Mouse (Mus musculus): ENCODE results near the gene Ctsa.
"Not testable (repeated sequence)": the region's sequence is repeated elsewhere in the genome, so short reads cannot be mapped to it uniquely, and the experiment has no call there.

Gene Ctsa

GRCm38 (mm10) chr2:164877376-164878215 is 44.9 kb downstream of the Ctsa start:
- DNase-seq (ENCODE audit: low spot score in 2 of 2) = not testable (repeated sequence)

DNA sequence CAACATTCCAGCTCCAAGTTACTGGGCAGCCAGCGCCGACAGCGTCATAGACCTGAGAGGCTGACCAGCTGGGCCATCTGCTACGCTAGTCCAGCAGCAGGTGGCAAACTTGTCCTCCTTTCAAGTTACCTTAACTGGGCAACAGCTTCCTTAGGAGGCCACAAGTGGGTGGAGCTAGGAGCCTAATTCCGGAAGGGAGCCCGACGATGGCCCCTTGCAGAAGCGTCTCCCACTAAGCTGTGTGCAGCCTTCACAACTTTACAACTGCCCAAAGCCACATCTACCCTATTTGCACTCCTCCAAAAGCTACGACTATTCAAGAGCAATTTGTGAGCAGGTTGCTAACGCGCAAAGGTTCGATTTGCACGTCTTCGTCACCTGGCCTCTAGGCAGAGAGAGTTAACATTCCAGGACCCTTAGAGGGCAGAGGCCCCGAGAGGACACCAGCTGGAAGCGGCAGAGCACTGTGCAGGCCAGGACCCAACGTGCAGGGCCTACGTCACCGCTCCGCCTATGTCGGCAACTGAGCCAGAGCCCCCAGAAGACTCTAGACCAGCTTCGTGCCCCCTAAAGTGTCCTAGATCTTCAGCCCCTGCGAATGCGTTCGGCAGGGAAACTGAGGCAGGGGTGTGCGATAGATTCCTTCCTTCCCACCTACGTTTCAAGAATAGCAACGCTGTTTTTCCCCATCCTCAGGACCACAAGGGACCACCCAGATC is 46.0 kb downstream of the Ctsa start:
- peak; percentile 69 to 70 for DNase-seq (ENCODE audit: low spot score in 2 of 2)

DNA sequence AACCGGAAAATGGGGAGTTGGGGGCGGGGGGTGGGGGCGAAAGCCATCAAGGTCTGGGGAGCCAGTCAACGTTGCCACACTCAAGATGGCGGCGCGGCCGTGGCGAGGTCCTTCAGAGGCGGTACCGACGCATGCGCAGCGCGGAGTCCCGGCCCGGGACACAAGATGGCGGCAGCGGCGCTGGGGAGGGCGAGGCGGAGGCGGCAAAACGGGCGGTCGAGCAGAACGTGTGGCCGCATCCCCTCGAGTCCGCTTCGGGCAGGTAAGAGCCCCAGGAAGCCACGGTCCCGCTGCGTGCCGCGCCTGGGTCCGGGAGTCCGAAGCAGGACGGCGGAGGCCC is 46.5 kb downstream of the Ctsa start, which contains the start of gene Pcif1:
Pcif1 (plus strand) TSS at position 77 of the 340 bp plus-strand sequence.
- peak; percentile 91 to 92 for DNase-seq (ENCODE audit: low spot score in 2 of 2)

DNA sequence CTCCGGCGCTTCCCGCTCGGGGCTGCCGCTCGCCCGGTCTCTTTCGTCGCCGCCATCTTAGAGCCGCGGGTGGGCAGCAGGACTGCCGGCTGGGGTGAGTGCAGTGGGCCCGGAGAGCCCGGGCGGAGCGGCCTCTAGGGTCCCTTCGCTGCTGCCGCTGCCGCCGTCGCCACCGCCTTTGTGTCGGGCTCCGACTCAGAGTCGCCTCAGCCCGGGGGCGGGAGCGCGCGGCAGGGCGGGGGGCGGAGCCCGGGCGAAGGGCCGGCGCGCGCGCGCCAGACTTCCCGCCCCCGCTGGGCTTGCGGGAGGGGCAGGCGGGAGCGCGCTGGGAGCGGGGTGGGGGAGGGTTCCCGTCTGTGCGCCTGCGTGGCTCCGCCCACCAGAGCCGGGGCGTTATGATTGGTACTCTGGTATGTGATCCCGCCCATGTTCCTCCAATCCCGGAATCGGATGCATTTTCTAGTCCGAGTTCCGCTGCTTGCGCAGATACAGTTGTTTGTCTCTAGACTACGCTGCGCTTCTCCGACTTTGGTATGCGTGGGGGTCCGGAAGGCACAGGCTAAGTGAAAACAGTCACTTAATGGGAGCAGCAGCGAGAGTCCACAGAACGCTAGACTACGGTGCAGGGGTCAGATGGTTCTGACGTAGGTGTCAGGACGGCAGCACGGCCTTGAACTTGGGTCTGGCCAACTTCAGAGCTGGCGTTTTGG is 47.0 kb downstream of the Ctsa start:
- peak; percentile 95 to 96 for DNase-seq (ENCODE audit: low spot score in 2 of 2)

- DNase-seq (ENCODE audit: low spot score in 2 of 2) = no peak
These were observed 49.9 kb downstream of the Ctsa start for GRCm38 (mm10) chr2:164882619-164883018.

- peak in 1 of 2 experiments; percentile 54 for DNase-seq (ENCODE audit: low spot score in 2 of 2)
These were observed 53.1 kb downstream of the Ctsa start for GRCm38 (mm10) chr2:164885788-164886187.

DNA sequence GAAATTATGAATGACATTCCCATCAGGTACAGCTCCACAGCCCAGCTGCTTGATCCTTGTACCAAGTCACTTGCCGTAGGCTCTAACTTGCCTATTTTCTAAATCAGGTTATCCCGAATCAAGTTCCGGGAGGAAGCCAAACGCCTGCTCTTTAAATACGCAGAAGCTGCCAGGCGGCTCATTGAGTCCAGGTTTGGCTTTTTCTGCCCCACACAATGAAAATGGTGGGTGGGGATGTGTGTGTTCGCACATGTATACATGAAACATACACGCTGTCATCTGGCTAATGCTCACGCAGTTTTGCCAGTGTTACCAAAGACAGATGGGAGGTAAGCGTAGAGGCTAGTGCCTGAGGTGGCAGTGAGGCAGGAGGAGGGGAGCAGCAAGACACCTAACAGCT is 53.9 kb downstream of the Ctsa start:
- DNase-seq (ENCODE audit: low spot score in 2 of 2) = no peak

GRCm38 (mm10) chr2:164888996-164889395 is 56.3 kb downstream of the Ctsa start:
- DNase-seq (ENCODE audit: low spot score in 2 of 2) = no peak

GRCm38 (mm10) chr2:164889960-164890359 is 57.3 kb downstream of the Ctsa start:
- no peak for DNase-seq (ENCODE audit: low spot score in 2 of 2)
